Mouse (Mus musculus): ENCODE measurements around the gene Bik. TPM values are rescaled to one million over a fixed set of nuclear protein-coding genes. Genes with fewer than 3 reads are reported as not detected.

The Bik gene
- polyA plus RNA-seq, 1 experiment from 2014 or later: 2.1 TPM

Small RNA genes within 50 kb of the gene (microRNA-seq; reads per million reads assigned to microRNA genes)
- gene Gm24575: not detected

Other genes starting within 250 kb of the Bik start
- 44.2 and 51.1 TPM in 2 replicates for gene Arfgap3, start 176.6 kb upstream of the Bik start, polyA plus RNA-seq (2016; fragmentation: Nextera tagmentation; extraction: Ambion mirVana)
- 46.9 and 47.7 TPM in 2 replicates for gene Pacsin2, start 62.3 kb upstream of the Bik start, polyA plus RNA-seq (2016; fragmentation: Nextera tagmentation; extraction: Ambion mirVana)
- gene Ttll1, start 16.0 kb upstream of the Bik start, polyA plus RNA-seq (2016; fragmentation: Nextera tagmentation; extraction: Ambion mirVana): 64.1 and 77.2 TPM in 2 replicates
- gene Tspo, start 36.7 kb downstream of the Bik start, polyA plus RNA-seq (2016; fragmentation: Nextera tagmentation; extraction: Ambion mirVana): 19.5 and 21.9 TPM in 2 replicates
- gene Mcat, start 36.9 kb downstream of the Bik start, polyA plus RNA-seq (2016; fragmentation: Nextera tagmentation; extraction: Ambion mirVana): 38.9 and 40.7 TPM in 2 replicates
- gene Ttll12, start 68.3 kb downstream of the Bik start, polyA plus RNA-seq (2016; fragmentation: Nextera tagmentation; extraction: Ambion mirVana): 44.3 and 45.1 TPM in 2 replicates
- gene Scube1, start 198.2 kb downstream of the Bik start, polyA plus RNA-seq (2016; fragmentation: Nextera tagmentation; extraction: Ambion mirVana): 32.4 and 33.2 TPM in 2 replicates